Mouse (Mus musculus) embryonic facial prominence, embryonic 12.5 days (tissue): ENCODE results near the gene D430019H16Rik. TPM values are rescaled to one million over a fixed set of nuclear protein-coding genes. Genes with fewer than 3 reads are reported as not detected.

Source experiments
- ATAC-seq: fragments of 200-750 bp; cut with Nextera tagmentation; 2 replicates; pipeline ENCODE4 v1.8.0; 2017; ENCODE audit not compliant: insufficient number of reproducible peaks, insufficient read depth, low FRiP score, low TSS enrichment
- H3K27ac ChIP-seq: fragments of 300-500 bp; sonication (generic); 2 replicates; pipeline ENCODE4 v1.5.1; 2016; ENCODE audit warnings: mild to moderate bottlenecking
- H3K27me3 ChIP-seq: fragments of 300-500 bp; sonication (generic); 2 replicates; pipeline ENCODE4 v1.6.1; 2016; ENCODE audit warnings: mild to moderate bottlenecking, moderate library complexity
- H3K36me3 ChIP-seq: fragments of 300-500 bp; sonication (generic); 2 replicates; pipeline ENCODE4 v1.6.1; 2016; ENCODE audit warnings: mild to moderate bottlenecking
- H3K4me1 ChIP-seq: fragments of 300-500 bp; sonication (generic); 2 replicates; pipeline ENCODE4 v1.6.1; 2016
- H3K4me2 ChIP-seq: fragments of 300-500 bp; sonication (generic); replicated peaks from 2 replicates; pipeline ENCODE4 v1.6.1; 2016; ENCODE audit warnings: mild to moderate bottlenecking, moderate library complexity
- H3K4me3 ChIP-seq: fragments of 300-500 bp; sonication (generic); 2 replicates; pipeline ENCODE4 v1.5.1; 2016; ENCODE audit warnings: mild to moderate bottlenecking
- H3K9ac ChIP-seq: fragments of 300-500 bp; sonication (generic); 2 replicates; pipeline ENCODE4 v1.6.1; 2016; ENCODE audit warnings: mild to moderate bottlenecking, moderate library complexity
- H3K9me3 ChIP-seq: fragments of 300-500 bp; sonication (generic); 2 replicates; pipeline ENCODE4 v1.6.1; 2016; ENCODE audit warnings: mild to moderate bottlenecking, moderate library complexity
- WGBS: fragments of 180-500 bp; shearing (Covaris S2); methylation state at CpG from one replicate; pipeline ENCODE4 v1.1.7; 2016; 5-methylcytosine and 5-hydroxymethylcytosine counted together
- polyA plus RNA-seq: library from polyadenylated mRNA; unstranded; fragments of >200 nt; fragmentation: Nextera tagmentation; extraction: Ambion mirVana; gene quantifications from 2 replicates; pipeline ENCODE4 v1.2.1, GENCODE M21; 2016

Gene D430019H16Rik
- polyA plus RNA-seq, 1 experiment from 2014 or later, result 3.6 TPM

GRCm38 (mm10) chr12:105542513-105542912 is 88.9 kb downstream of the D430019H16Rik start:
- Histone ChIP-seq H3K27ac (no peak overlapping the region), H3K9ac (no peak overlapping the region), H3K4me1 (peaks cover 10% of the 10 kb centered on the region), H3K4me2 (no peak overlapping the region), H3K4me3 (no peak overlapping the region), H3K36me3 (no peaks in the 10 kb centered on the region), H3K9me3 (no peaks in the 10 kb centered on the region), H3K27me3 (no peaks in the 10 kb centered on the region)
- 83% methylated on average over 3 of the region's 3 CpGs for WGBS
- ATAC-seq, result no peak

Other genes with a start within 250 kb of the D430019H16Rik start
- not detected in 2 replicates for gene Tcl1, start 231.1 kb upstream of the D430019H16Rik start, polyA plus RNA-seq
- gene Tunar, start 120.0 kb upstream of the D430019H16Rik start, polyA plus RNA-seq, result 0.54 and 0.76 TPM in 2 replicates
- gene Bdkrb2, start 109.4 kb downstream of the D430019H16Rik start, polyA plus RNA-seq, result 0.99 and 1.1 TPM in 2 replicates
- gene Bdkrb1, start 149.2 kb downstream of the D430019H16Rik start, polyA plus RNA-seq, result not detected in 2 replicates
- gene Gskip, start 231.0 kb downstream of the D430019H16Rik start, polyA plus RNA-seq, result 35.9 and 36.5 TPM in 2 replicates
- gene Atg2b, start 231.4 kb downstream of the D430019H16Rik start, polyA plus RNA-seq, result 15.1 TPM in 2 replicates